Mouse (Mus musculus) gastrocnemius, postnatal 25 days (tissue): Measurements from ENCODE around the gene Csf1. TPM values are rescaled to one million over a fixed set of nuclear protein-coding genes. Genes with fewer than 3 reads are reported as not detected.

ENCODE experiments used
- DNase-seq: peaks from one replicate; pipeline ENCODE4 v3.0.0; 2022
- total RNA-seq, 2 experiments: library from RNA; stranded (reverse); gene quantifications; 1 replicate in 1 of 2; 2 replicates in 1 of 2; pipeline ENCODE4 v1.2.3; 2021

Csf1 gene
- total RNA-seq, 2 experiments from 2014 or later: 9.5 to 10.6 TPM

DNA sequence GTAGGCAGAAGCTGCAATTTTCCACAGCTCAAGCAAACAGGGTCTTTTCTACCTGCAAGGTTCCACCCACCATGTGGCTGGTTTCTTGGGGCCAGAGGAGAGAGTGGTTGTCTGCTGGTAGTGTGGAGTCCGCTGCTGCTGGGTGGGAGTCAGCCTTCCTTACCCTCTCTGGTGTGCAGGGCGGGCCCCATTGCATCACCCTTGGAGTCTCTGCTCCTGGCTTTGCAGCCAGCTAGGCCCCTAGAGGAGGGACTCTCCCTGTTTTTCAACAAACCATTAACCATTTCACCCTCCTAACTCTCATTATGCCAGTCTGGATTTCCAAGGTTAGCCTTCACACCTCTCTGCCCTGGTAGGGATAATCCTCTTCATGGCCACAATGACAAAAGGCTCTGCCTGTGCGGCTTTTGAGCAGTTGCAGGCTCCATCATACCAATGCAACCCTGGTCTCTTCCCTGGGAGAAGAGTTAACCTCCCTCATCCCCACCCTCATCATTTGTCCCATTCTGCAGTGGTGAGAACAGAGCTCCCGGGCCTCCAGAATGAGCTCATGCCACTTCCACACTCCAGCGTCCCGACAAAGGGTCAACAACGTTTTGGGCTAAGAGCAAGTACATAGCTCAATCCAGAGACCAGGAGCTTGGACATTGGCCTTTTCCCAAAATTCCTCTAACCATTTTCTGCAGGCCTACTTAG, 56.4 kb downstream of the Csf1 start:
- peak; percentile 79 for DNase-seq

DNA sequence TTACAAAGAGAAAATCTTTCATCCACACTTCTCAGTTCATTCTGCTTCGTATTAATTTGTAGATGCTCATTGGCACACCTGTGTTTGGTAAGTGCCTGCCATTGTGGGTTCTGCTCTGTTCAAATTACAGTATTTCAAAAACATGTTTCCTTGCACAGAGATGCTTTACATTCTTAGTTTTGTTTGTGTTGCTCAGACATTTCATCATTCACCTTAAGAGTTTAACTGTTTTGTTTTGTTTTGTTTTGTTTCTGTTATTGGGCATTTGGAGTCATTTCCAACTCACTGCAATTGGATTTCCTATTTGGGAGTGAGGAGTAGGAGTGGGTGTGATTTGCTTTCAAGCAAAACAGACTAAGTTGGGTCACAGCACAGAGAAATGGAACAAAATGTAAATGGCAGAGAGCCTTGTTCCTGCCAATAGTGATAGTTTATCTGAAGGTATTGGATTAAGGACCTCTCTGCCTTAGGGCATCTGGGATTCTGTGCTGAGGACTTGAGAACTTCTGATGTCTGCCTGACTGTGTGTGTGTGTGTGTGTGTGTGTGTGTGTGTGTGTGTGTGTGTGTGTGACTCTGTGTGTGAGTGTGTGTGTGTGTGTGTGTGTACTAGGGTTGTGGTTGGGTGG, 58.4 kb downstream of the Csf1 start:
- DNase-seq: no peak

DNA sequence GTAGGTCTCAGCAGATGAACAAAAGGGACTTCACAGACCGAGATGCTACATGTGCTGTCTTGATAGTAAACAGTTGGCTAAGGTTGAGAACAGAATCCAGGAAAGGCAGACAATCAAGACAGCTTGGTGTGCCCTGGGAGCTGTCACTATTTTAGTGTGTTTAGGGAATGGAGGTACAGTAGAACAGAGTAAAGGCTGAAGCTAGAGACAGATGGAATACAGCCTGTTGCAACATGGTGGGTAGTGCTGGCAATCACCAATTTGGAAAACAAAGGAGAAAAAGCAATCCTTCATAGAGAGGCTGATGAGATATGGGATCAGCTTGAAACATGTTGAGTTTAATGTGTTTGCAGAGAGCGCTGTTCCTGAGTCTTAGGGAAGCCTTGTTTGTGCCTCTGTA, 59.6 kb downstream of the Csf1 start:
- no peak for DNase-seq

DNA sequence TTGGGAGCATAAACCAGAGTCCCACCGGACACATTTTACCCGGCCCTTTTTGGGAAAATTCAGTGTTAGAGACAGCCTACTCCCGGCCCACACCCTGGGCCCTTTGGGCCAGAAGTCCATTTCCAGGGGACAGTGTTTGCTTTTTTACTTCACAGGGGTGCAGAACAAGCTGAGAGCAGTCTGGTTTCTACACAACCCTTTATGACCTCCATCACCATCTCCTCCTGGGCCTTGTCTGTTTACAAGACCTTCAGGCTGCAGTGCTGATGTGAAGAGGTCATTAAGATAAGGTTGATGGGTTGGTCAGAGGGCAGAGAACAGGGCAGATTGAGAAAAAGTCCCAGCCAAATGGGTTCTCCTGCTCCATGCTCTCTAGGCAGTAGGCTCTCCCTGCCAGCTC, 63.4 kb downstream of the Csf1 start:
- DNase-seq: no peak

DNA sequence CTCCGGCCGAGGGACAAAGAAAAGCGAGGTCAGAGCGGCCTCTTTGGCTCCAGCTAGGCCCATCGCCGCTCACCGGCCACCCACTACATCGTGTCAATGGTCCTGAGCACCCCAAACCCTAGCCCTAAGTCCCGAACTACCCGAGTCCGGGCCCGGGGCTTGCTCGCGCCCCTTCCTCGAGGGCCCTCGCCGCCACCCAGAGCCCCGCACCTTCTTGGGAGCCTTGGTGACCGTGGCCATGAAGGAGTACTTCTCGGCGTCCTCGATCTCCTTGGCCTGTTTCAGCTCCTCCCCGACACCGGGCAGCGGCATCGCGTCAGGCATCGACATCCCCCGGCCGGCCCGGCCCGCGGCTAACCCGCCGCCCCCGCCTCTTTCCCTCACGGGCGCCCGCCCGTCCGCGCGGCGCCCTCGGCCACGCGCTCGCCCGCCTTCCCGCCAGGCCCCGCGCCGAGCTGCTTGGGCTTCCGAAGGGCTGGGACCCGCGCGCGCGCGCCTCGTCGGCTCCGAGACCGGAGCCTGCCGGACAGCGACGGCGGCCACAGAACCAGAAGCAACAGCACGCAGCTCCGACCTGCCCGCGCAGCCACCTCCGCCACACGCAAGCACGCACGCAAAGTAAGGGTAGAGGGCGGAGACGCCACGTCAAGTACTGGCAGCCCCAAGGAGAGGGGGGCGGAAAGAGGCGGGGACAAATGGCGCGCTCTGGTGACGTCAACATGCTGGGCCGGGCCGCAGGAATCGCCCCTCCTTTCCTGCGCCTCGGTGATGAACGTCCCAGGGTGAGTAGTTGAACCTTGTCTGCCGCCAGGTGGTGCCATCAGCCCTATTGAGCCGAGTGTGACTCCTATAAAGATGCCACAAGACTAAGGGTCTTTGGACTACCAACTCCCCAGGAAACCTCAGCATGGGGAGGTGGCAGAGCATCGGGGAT, 64.1 kb downstream of the Csf1 start, which contains the start of gene Ahcyl1:
Ahcyl1 (minus strand) TSS at position 613 of the 934 bp plus-strand sequence.
- DNase-seq: peak; percentile 98

DNA sequence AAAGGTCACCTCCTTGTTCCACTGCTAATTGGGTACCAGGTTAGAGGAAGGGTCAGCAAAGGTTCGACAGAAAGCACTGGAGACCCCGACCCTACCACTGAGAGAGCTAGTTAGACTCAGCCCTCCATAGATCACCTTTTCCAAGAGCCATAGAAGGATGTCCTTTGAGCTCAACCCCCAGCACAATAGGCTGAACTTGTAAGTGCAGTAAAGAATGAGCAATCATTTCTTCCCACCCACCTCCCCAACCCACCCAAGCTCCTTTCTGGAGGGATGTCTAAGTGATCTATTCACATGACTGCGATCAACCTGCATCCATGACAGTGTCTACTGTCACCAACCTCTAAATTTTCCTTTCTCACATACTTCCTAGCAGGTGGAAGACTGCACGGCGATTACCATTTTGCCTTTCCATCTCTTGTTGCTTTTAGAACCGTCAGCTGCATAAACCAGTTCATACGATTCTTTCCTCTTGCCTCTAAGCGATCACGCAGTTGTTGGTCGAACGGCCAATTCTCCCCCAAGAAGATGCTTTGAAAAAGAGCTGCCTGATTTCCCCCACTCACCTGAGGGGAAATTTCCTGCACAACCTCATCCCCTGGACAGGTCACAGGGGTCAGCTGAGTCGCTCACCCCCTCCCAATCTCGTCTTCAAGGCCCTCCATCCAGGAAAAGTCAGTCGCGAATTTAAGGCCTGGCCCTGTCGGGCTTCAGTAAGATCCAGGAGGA, 64.9 kb downstream of the Csf1 start:
- DNase-seq: no peak

DNA sequence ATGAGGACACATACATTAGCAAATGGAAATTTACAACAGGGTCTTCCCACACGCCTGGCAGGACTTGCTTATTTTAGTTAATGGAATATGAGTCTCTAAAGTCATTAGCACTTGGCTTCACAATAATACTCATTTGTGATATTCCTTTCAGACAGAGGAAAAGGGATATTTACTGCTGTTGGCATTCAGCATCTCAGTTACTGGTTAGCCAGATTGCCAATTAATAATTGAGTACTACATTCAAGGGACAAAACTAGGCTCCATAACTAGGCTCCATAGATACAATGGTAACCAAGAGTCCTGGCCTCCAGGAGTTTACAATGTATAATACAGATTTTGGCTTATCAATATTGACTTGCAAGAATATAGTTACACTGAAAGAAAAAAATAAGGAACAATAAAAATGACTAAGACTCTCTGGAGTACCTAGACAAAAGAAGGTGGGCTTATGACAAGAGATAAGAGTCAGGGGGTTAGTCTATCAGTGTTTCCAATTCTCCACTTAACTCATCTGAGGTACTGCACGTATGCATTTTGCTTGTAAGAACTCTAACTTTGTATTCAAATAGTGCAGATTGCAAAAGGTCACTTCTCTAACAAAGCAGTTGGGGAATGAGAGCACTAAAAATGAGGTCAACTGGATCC, 65.9 kb downstream of the Csf1 start:
- DNase-seq: no peak

Other genes with a start within 250 kb of the Csf1 start
- under 1 TPM; 0.41 to 0.46 TPM for gene Slc6a17, start 242.5 kb downstream of the Csf1 start, total RNA-seq
- not detected for gene Ubl4b, start 205.4 kb downstream of the Csf1 start, total RNA-seq
- gene Alx3, start 165.4 kb downstream of the Csf1 start, total RNA-seq: not detected
- gene Gm10961, start 129.1 kb downstream of the Csf1 start, total RNA-seq: not detected
- gene Strip1, start 128.8 kb downstream of the Csf1 start, total RNA-seq: 10 to 100 TPM; 15.4 to 16.3 TPM
- 10 to 100 TPM; 30.7 to 31.8 TPM for gene Ahcyl1, start 63.9 kb downstream of the Csf1 start, total RNA-seq
- not detected for gene Eps8l3, start 116.8 kb upstream of the Csf1 start, total RNA-seq
- 10 to 100 TPM; 72.6 to 73.7 TPM for gene Gstm5, start 135.4 kb upstream of the Csf1 start, total RNA-seq
- gene Gstm7, start 171.3 kb upstream of the Csf1 start, total RNA-seq: 10 to 100 TPM; 14.2 to 15.0 TPM
- gene Gstm6, start 183.3 kb upstream of the Csf1 start, total RNA-seq: under 1 TPM; 0.38 to 1.00 TPM
- not detected for gene Gstm3, start 208.8 kb upstream of the Csf1 start, total RNA-seq
- 100 to 1,000 TPM in 1 of 2 experiments, 10 to 100 TPM in 1; 77.6 to 100 TPM for gene Gstm2, start 226.0 kb upstream of the Csf1 start, total RNA-seq